Mouse (Mus musculus): ENCODE results near the gene Gm19965.

The Gm19965 gene

DNA sequence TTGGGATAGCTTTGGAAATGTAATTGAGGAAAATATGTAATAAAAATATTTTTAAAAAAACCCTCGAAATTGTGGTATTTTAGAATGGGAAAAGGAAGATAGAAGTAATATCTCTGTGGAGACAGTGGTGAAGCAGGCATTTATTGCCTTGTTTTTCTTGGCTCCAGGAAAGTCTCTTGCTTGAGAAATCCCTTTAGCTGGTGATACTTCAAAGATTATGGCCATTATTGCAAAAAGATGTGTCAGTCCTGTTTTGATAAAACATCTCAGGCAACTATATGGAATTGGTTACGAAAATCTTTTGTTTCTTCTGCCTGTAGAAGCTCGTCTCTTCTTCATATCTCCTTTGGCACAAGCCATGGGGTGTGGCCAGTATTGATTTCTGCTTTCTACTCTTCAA lies at the start of gene Gm19965:
Gene Gm19965 (plus strand): TSS at position 301 of the 400 bp plus-strand sequence.
- DNase-seq (ENCODE audit: extremely low read depth, low read depth, low spot score), result no peak

DNA sequence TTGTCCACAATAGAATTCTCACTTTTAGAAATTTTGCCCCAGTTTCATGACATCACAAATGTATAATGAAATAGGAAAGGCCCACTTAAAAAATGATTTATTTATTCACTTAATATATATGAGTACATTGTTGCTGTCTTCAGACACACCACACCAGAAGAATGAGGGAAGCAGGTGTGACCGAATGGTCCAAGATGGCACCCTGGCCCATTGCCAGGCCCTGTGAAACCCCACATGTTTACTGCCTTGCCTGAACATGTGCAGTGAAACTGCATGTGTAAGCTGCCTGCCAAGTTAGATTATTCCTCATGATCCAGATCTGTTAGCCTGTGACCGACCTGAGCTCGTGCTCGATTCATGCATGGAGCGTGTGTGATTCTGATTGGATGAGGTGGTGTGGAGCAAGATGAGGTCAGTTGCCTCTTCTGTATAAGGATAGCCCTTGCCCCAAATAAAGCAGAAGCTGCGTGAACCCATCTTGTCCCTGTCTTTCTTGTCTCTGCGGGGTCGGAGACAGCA lies 20.3 kb upstream of the Gm19965 start:
- no peak for DNase-seq (ENCODE audit: extremely low read depth, low read depth, low spot score)
